ENCODE assay signal across 25 mouse cellular contexts in genomic region chr4:82662222-82662621, GRCm38 (mm10). TPM values are rescaled to one million over a fixed set of nuclear protein-coding genes. Genes with fewer than 3 reads are reported as not detected.
DNase-seq lines count a peak whose midpoint lies in the region; ATAC-seq and TF ChIP-seq lines count a peak whose summit lies in the region.
"Had no signal": no experiment of that assay in that cellular context is flagged by ENCODE, and none has a peak within 500 bp of the region (broad histone marks: within the 10 kb centered on the region; RNA-seq: fewer than 3 reads in every experiment).

No protein-coding gene starts in this region.

- H3K4me2 ChIP-seq in heart, embryonic 11.5 days: no peak overlapping the region
- no peak overlapping the region for H3K4me2 ChIP-seq in midbrain, embryonic 14.5 days (ENCODE audit: low read length)
- H3K4me2 ChIP-seq in midbrain, embryonic 15.5 days: no peak overlapping the region
- H3K4me2 ChIP-seq in forebrain, embryonic 16.5 days (ENCODE audit: low read length): no peak overlapping the region; the same call in 1 of the 2 replicates
- H3K4me2 ChIP-seq: embryonic facial prominence, embryonic 15.5 days; intestine, embryonic 15.5 days; liver, embryonic 15.5 days; neural tube, embryonic 12.5 days had no signal

- H3K4me3 ChIP-seq in heart, embryonic 11.5 days (ENCODE audit: low read depth, low read length): no peak overlapping the region
- no peak overlapping the region for H3K4me3 ChIP-seq in midbrain, embryonic 14.5 days (replicated peaks; ENCODE audit: low read depth, low read length)
- H3K4me3 ChIP-seq in midbrain, embryonic 15.5 days: no peak overlapping the region
- no peak overlapping the region for H3K4me3 ChIP-seq in forebrain, embryonic 16.5 days (replicated peaks; ENCODE audit: low read length)
- H3K4me3 ChIP-seq: embryonic facial prominence, embryonic 15.5 days; intestine, embryonic 15.5 days; limb, embryonic 10.5 days; liver, embryonic 15.5 days; neural tube, embryonic 12.5 days had no signal

- no peak for ATAC-seq in heart, embryonic 11.5 days (replicated peaks; ENCODE audit: insufficient number of reproducible peaks, low FRiP score, low TSS enrichment)
- no peak for ATAC-seq in midbrain, embryonic 14.5 days (ENCODE audit: low FRiP score, low TSS enrichment)
- ATAC-seq in midbrain, embryonic 15.5 days (replicated peaks): no peak
- ATAC-seq in forebrain, embryonic 16.5 days: peak; percentile 85
- ATAC-seq: intestine, embryonic 15.5 days; Patski had no signal

- peak; percentile 37 for DNase-seq in heart, adult 11 months
- peak; percentile 51 for DNase-seq in midbrain, embryonic 14.5 days
- peak; percentile 96 for DNase-seq in brain, embryonic 14.5 days (ENCODE audit: low read depth)
- no peak for DNase-seq in frontal cortex, postnatal 25 days (ENCODE audit: low spot score in 2 of 2)
- DNase-seq in spleen, postnatal 36 days (ENCODE audit: low spot score in 2 of 2): no peak
- DNase-seq: adrenal gland, postnatal 36 days; B cell, adult 2 months; cerebellum, adult 11-12 months; embryo, embryonic 11 days; heart, postnatal 4 days; kidney, adult 8-10 months; kidney, postnatal 10 days; liver had no signal

- no peak for TF ChIP-seq POLR2A in brain, embryonic 14.5 days (IDR thresholded peaks at IDR 0.05; ENCODE audit: borderline replicate concordance, extremely low read depth, insufficient read depth, insufficient read length, poor library complexity, severe bottlenecking)

- no peaks in the 10 kb centered on the region for H3K36me3 ChIP-seq in heart, embryonic 11.5 days (ENCODE audit: control insufficient read depth, insufficient read depth, low read length)
- no peaks in the 10 kb centered on the region for H3K36me3 ChIP-seq in midbrain, embryonic 14.5 days (ENCODE audit: control insufficient read depth, insufficient read depth, low read length)
- no peaks in the 10 kb centered on the region for H3K36me3 ChIP-seq in midbrain, embryonic 15.5 days (replicated peaks)
- no peaks in the 10 kb centered on the region for H3K36me3 ChIP-seq in forebrain, embryonic 16.5 days (ENCODE audit: control insufficient read depth, insufficient read depth)
- H3K36me3 ChIP-seq: embryonic facial prominence, embryonic 15.5 days; G1E; intestine, embryonic 15.5 days; limb, embryonic 10.5 days; liver, embryonic 15.5 days; neural tube, embryonic 12.5 days had no signal

- WGBS in heart, embryonic 11.5 days (ENCODE audit: insufficient replicate concordance): 59% methylated on average over 9 of the region's 9 CpGs
- 41% methylated on average over 9 of the region's 9 CpGs for WGBS in midbrain, embryonic 14.5 days
- WGBS in midbrain, embryonic 15.5 days: 38% methylated on average over 9 of the region's 9 CpGs
- WGBS in forebrain, embryonic 16.5 days: 7% methylated on average over 9 of the region's 9 CpGs

- no peak overlapping the region for H3K9ac ChIP-seq in heart, embryonic 11.5 days (ENCODE audit: low read depth, low read length)
- H3K9ac ChIP-seq in midbrain, embryonic 14.5 days (replicated peaks; ENCODE audit: low read length): no peak overlapping the region
- no peak overlapping the region for H3K9ac ChIP-seq in midbrain, embryonic 15.5 days
- no peak overlapping the region for H3K9ac ChIP-seq in forebrain, embryonic 16.5 days (replicated peaks; ENCODE audit: low read depth, low read length)
- H3K9ac ChIP-seq: embryonic facial prominence, embryonic 15.5 days; intestine, embryonic 15.5 days; liver, embryonic 15.5 days; neural tube, embryonic 12.5 days had no signal

- no peaks in the 10 kb centered on the region for H3K9me3 ChIP-seq in heart, embryonic 11.5 days (replicated peaks; ENCODE audit: control insufficient read depth, low read length)
- no peaks in the 10 kb centered on the region for H3K9me3 ChIP-seq in midbrain, embryonic 14.5 days (ENCODE audit: control insufficient read depth, low read length)
- H3K9me3 ChIP-seq in midbrain, embryonic 15.5 days: no peaks in the 10 kb centered on the region
- no peaks in the 10 kb centered on the region for H3K9me3 ChIP-seq in forebrain, embryonic 16.5 days (ENCODE audit: control insufficient read depth, low read length)
- H3K9me3 ChIP-seq: embryonic facial prominence, embryonic 15.5 days; intestine, embryonic 15.5 days; limb, embryonic 10.5 days; liver, embryonic 15.5 days; neural tube, embryonic 12.5 days had no signal

- no peak for TF ChIP-seq CTCF in brain, embryonic 14.5 days (IDR thresholded peaks at IDR 0.05; ENCODE audit: borderline replicate concordance, extremely low read depth, insufficient read depth, insufficient read length)

- H3K27ac ChIP-seq in heart, embryonic 11.5 days (ENCODE audit: low read depth, low read length): no peak overlapping the region
- no peak overlapping the region for H3K27ac ChIP-seq in midbrain, embryonic 14.5 days (replicated peaks; ENCODE audit: low read depth, low read length)
- no peak overlapping the region for H3K27ac ChIP-seq in midbrain, embryonic 15.5 days
- peak overlapping the region; percentile 53 for H3K27ac ChIP-seq in forebrain, embryonic 16.5 days (ENCODE audit: low read length)
- H3K27ac ChIP-seq: embryonic facial prominence, embryonic 15.5 days; intestine, embryonic 15.5 days; limb, embryonic 10.5 days; liver, embryonic 15.5 days; macrophage; neural tube, embryonic 12.5 days had no signal

- no peaks in the 10 kb centered on the region for H3K27me3 ChIP-seq in heart, embryonic 11.5 days (ENCODE audit: control insufficient read depth, insufficient read depth, low read length)
- no peaks in the 10 kb centered on the region for H3K27me3 ChIP-seq in midbrain, embryonic 14.5 days (ENCODE audit: control insufficient read depth, insufficient read depth, low read length)
- H3K27me3 ChIP-seq in midbrain, embryonic 15.5 days (replicated peaks): no peaks in the 10 kb centered on the region
- no peaks in the 10 kb centered on the region for H3K27me3 ChIP-seq in forebrain, embryonic 16.5 days (replicated peaks; ENCODE audit: control insufficient read depth, insufficient read depth, low read length)
- H3K27me3 ChIP-seq: CH12.LX; embryonic facial prominence, embryonic 15.5 days; intestine, embryonic 15.5 days; liver, embryonic 15.5 days; neural tube, embryonic 12.5 days; Patski had no signal

- no peaks in the 10 kb centered on the region for H3K4me1 ChIP-seq in heart, embryonic 11.5 days (ENCODE audit: control insufficient read depth, insufficient read depth, low read length)
- peaks cover 7% of the 10 kb centered on the region for H3K4me1 ChIP-seq in midbrain, embryonic 14.5 days (ENCODE audit: control insufficient read depth, insufficient read depth, low read length)
- H3K4me1 ChIP-seq in midbrain, embryonic 15.5 days: peaks cover 15% of the 10 kb centered on the region
- H3K4me1 ChIP-seq in forebrain, embryonic 16.5 days (replicated peaks; ENCODE audit: control insufficient read depth, insufficient read depth, low read length): peaks cover 23% of the 10 kb centered on the region
- H3K4me1 ChIP-seq: intestine, embryonic 15.5 days; liver, embryonic 15.5 days; neural tube, embryonic 12.5 days had no signal

RNA-seq across cellular contexts. Expression of gene Nfib, which starts 43.3 kb away (rescaled TPM):
- polyA plus RNA-seq in heart, embryonic 11.5 days (2014; fragmentation: Nextera tagmentation; extraction: Ambion mirVana): 54.6 and 59.0 TPM in 2 replicates
- polyA plus RNA-seq in midbrain, embryonic 14.5 days (2014; fragmentation: Nextera tagmentation; extraction: Ambion mirVana): 64.4 and 72.0 TPM in 2 replicates
- polyA plus RNA-seq in midbrain, embryonic 15.5 days (2015; fragmentation: Nextera tagmentation; extraction: Ambion mirVana): 52.4 and 52.8 TPM in 2 replicates
- polyA plus RNA-seq in brain, embryonic 14.5 days (2012; rRNA removed): 69.3 and 78.5 TPM in 2 replicates
- 263 and 276 TPM in 2 replicates for polyA plus RNA-seq in forebrain, embryonic 16.5 days (2015; fragmentation: Nextera tagmentation; extraction: Ambion mirVana)
- polyA plus RNA-seq: G1E, macrophage had no signal

Comparison
In these comparisons a context has a peak if more than half of its experiments do, and no peak if none do; other contexts are left out.
1. DNase-seq: peak in heart, adult 11 months (single experiment), midbrain, embryonic 14.5 days (single experiment) and brain, embryonic 14.5 days (single experiment); none in frontal cortex, postnatal 25 days (0 of 2) and spleen, postnatal 36 days (0 of 2).